Mouse (Mus musculus): ENCODE measurements around the gene Ccdc81.

The Ccdc81 gene

DNA sequence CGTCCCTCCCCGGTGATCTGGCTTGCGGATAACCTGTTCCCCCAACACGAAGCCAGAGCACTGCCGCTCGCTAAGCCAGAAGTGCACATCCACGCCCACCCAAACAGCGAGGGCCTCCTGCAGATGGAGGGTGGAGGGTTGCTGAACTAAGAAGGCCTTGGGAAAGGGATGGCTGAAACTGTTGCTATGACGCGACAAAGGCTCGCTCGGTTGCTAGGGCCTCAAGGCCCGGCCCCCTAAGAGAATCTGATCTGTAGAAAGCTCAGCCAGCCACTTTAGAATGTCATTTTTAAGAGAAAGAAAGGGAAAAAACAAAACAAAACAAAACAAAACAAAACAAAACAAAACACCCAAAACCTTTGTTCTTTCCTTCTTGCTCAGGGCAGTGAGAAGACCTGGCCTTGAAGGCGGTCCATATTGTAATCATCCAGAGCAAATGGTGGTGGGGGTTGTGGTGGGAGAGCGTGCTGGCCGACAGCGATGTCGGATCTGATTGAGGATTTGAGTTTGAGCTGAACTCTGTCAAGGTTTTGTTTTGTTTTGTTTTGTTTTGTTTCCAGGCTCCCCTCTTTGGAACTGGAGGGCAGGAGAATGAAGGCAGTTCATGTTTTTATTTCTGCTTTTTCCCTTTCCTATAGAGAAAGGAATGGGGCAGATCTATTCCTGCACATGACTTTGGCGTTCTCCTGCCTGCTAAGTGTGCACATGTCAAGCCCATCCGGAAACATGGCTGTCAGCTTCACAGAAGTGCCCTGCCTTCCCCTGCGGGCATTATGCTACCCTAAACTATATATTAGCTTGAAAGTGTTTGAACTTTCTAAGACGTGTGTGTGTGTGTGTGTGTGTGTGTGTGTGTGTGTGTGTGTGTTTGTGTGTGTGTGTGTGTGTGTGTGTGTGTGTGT, at the start of gene Ccdc81:
TSS of gene Ccdc81 (minus strand) at position 188 of the 902 bp plus-strand sequence.
- no peak for DNase-seq (ENCODE audit: low spot score)

DNA sequence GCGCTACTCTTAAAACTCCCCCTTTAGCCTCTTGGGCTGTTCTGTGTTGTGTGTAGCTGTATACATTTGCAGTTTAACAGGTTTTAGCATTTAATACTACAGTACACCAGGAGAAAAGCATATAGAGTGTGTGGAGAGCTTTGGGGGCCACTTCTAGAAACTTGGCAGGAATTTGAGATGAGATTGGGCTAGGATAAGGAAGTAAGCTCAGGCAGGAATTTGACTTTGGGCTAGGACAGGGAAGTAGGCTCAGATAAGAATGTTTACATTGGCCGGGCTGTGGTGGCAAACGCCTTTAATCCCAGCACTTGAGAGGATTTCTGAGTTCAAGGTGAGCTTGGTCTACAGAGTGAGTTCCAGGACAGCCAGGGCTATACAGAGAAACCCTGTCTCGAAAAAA, 46.0 kb upstream of the Ccdc81 start:
- no peak for DNase-seq (ENCODE audit: low spot score)

DNA sequence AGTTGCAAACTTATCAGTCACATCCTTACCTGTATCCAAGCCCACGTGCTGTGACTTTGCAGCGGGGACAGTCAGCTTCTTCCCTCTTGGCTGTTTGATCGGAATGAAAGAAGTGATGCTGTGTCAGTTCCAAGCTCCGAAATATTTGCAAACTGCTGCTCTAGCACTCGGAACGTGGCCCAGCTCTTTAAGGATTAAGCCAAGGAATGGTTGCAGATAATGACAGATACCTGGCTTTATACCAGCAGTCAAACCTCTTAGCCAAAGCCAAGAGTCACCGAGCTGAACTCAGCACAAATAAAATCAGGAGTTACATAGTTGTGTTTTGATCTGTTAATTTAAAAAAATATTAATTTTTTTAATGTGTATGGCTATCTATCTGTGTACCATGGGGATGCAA, 44.6 kb upstream of the Ccdc81 start:
- no peak for DNase-seq (ENCODE audit: low spot score)

DNA sequence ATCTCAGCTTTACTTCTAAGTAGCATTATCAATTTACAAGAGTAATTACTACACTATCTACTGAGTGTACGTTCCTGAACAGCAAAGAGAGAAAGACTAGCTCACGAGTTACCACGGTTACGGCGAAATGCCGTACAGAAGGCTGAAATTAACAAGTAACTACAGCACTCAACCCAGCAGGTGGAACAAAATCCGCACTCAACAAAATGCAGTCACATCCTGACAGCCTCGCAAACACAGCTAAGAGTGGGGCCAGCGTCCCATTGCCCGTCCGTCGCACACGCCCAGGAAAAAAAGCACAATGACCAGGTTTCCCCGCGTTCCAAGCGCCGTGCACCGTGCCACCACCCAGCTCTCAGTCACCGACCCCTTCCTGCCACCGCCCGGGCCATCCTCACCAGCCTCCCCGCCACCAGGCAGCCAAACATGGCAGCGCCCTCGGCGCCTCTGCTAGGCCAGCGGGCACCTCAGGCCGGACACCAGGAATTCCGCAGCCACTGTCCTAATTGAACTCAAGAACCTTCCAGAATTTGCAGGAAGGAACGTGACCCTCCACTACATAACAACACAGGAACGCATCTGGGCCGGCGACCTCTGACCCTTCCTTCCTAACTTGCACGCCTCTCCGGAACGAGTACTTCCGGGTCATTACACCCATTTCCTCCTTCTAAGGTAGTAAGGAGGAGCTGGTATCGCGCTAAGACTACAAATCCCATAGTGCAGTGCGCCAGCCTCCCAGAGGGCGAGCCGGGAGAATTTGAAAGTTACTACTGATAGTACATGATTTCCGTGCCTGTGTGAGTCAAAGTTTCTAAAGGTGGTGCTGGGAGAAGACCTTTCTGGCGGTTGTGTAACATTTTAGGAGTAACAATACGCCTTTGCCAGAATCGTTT, 37.4 kb upstream of the Ccdc81 start, which contains the start of gene Hikeshi:
TSS of gene Hikeshi (minus strand) at position 634 of the 893 bp plus-strand sequence.
- peak; percentile 69 for DNase-seq (ENCODE audit: low spot score)

DNA sequence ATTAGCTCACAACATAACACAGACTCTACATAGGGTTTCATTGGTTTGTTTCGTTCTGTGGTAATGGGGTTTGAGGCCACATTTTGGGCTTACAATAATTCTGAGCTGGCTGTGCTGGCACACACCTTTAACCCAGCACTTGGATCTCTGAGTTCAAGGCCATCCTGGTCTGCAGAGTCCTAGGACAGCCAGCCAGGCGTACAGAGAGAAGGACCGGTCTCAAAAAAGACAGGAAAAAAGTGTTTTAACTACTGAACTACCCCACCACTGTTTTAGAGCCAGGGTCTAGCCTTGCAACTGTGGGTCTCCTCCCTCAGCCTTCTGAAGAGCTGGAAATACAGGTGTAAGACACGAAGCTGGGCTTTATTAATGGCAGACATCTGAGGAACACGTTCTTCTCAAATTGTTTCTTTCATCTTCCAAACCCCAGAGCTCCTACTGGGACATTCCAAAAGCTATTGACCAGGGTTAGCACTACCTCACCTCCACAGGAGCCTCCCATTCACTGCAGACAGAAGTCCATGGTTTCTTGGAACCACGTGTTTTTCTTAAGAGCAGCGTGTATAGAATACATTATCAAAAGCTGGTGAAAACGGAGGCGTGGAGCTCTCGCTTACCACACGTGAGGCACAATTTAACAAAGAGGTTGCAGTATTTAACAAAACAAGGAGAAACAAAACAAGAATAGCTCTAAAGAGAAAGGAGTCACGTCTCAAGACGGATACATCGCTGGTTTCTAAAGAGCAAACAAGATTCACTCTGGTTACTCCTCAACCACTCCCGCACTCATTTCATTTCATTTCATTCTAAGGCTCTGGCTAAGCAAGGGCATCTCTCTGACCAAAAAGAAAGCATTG, 36.3 kb upstream of the Ccdc81 start:
- no peak for DNase-seq (ENCODE audit: low spot score)

DNA sequence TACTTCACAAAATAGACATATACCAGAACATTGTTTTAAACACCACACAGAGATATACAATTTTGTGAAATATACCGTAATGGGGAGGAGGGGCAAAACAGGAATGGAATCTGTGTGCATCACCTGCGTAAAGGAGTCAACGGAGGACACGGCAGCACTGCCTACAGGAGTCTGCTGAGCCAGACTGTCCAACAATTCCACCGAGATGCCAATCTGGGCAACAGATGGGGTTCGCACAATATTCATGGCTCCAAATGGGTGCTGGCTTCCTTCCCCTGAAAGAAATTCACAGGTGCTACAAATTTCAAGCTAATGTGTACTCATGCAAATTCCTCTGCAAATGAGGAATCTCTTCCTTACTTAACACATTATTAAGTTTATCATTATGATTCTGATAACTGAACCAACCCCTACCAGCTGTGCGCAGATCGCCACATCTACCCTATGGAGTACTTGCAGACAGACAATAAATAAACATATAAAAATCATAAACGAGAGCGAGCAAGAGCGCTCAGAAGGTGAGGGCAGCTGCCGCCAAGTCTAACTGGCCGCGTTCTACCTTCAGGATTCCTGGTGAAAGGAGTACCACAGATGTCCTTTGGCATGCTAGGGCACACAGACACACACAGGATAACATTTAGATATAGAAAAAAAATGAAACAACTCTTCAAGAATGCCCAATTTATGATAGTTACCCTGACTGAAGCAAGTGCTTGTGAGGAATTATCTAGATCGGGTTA, 20.2 kb upstream of the Ccdc81 start:
- DNase-seq (ENCODE audit: low spot score): no peak

DNA sequence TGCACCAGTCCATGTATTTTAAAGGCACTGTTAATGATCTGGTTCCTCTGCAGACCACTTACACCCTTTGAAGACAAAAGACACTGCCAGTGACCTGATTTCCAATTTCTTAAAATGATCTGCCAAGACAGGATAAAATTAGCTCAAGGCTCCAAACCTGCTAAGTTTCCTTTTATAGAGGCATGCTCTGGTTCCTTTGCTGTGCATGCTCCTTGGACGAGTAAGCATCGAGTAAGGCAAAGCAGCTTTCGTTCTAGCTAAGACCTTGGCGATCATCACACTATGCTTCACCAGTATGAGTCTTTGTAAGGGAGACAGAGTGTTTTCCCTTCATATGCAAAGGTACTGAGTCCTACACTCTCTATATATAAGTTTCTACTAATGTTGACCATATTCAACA, 14.3 kb upstream of the Ccdc81 start:
- DNase-seq (ENCODE audit: low spot score): no peak

DNA sequence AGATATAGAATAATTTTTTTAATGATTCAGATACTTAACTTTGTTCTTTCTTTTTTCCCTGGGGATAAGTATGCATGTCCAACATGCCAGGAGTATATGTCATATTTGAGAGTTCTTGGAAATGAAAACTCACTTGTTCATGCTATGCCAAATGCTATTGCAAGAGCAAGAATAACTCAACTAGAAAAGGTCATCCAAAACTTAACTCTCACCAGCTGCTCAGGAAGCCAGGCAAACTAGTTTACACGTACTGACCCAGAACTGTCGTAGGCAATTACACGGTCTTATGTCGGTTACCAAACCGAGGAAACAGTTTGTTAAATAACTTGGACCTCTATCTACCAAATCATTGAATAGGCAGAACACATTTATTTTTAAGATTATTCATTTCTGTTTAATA, 13.3 kb upstream of the Ccdc81 start:
- no peak for DNase-seq (ENCODE audit: low spot score)

DNA sequence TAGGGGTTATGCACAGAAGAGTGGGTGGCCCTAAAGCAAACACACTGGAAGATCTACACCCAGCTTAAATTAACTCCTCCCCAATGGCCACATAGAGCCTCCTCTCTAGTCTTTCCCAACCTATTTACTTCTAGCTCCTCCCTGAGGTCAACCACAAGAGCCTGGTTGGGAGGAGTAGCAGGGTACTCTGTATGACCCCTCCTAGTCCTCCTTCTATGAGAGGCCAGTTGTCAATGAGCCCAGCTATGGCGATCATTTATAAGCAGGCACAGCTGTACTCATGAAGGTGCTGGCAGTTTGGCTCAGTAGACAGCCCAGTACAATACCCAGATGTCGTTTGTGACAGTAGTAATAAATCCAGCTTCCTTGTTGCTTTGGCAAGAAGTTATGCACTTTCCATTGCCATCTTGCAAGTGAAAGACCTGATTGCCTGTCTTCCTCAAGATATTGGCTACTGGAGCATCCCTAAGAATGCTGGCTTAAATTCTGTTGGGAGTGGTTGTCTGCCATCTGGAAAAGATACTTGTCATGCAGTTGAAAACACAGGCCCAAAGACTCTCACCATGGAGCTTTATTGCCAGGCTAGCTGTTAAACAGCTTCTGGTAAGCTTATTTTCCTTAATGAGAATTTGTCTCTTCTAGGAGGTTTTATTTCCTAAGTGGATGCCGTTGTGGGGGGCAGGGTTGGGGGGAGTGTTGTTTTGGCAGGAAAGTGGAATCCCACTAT, 10.2 kb upstream of the Ccdc81 start:
- DNase-seq (ENCODE audit: low spot score): no peak

DNA sequence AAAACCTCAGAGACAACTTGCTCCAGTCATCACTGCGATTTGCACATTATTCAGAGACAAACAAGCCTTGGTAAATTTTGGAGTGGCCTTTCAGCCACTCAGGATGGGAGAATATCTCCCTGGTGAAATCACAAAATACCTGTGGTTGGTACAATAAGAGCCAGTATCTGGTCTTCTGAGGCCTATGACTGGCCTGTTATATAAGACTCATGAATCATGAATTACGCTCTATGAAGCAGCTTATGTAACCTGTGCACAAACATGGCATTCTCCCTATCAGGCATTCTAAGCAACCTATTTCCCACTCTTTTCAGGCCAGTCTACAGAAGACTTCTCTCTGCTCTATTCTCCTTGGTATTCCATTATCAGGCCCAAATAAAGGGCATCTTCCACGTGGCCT, 8.9 kb upstream of the Ccdc81 start:
- no peak for DNase-seq (ENCODE audit: low spot score)

DNA sequence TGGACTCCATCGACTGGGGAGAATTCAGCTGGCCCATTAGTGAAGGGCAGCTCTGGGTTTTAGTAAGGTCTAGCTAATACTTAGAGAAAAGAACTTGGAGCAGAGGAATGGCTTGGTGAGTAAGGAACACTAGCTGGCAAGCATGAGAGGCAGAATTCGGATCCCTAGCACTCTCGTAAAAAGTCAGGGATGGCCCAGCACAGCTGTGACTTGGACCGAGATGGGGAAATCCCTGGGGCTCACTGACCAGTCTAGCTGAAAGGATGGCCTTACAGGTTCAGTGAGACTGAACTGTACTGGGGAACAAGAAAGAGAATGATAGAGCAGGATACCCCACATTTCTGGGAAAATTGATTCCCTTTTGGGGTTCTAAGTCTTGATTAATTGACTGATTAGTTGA, 6.3 kb upstream of the Ccdc81 start:
- no peak for DNase-seq (ENCODE audit: low spot score)

DNA sequence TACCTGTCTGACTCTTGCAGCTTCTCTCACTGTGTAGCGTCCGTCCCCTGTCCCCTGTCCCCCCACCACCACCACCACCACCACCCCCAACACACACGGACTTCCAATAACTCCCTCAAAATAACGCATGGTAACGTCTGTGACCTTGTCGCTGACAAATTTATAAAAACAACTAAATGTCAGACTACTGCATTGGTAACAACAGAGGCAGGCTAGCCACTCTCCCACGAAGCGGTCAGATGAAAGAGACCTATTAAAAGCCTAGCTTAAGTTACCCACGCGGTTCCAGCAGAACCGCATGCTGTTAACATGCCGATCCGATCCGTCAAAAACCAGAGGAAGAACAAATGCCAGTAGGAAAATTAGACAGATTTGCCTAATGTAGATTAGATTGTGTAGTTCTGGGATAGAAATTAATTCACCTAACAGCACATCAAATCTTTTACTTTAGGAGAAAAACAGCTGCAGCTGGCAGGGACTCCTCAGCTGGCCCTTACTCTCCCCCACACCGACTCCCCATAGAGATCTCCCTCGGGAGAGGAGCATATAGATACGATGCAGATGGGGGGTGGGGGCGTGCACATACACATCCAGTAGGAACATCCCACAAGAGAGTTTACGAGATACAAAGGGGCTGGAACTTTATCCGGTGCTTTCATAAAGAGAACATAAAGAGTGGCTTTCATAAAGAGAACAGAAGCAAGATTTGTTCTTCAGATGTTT, 5.6 kb upstream of the Ccdc81 start:
- DNase-seq (ENCODE audit: low spot score): no peak

DNA sequence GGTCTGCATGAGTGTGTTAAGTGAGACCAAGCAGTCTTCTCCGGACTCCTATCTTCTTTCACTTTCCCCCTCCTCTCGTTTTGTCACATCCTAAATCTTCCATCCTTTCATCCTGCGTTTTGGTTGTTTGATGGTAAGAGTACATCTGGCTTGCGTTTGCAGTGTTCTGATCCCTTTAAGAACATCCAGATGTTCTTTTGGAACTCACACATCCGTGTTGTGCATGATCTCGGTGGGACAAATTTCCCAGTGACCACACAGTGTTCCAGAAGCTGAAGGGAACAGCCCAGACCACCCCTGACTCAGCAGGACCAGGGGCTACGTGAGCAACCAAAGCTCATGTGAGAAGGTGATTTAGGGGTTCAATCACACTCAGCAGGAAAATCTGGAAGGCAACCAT, 5.0 kb upstream of the Ccdc81 start:
- DNase-seq (ENCODE audit: low spot score): no peak

DNA sequence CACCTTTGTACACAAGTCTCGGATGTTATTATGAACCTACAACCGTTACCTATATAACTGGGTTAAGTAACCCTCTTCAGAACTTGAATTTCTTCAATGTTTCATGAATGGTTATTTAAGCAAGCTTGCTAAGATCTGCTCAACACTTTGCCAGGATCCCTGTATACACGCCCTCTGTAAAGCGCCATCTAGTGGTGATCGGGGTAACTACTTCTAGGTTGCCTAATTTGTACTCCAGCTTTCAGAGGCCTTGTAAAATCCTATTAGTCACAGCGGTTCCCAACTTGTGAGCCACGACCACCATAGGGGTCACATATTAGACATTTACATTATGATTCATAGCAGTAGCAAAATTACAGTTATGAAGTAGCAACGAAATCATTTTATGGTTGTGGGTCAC, 4.5 kb upstream of the Ccdc81 start:
- peak; percentile 72 for DNase-seq (ENCODE audit: low spot score)

DNA sequence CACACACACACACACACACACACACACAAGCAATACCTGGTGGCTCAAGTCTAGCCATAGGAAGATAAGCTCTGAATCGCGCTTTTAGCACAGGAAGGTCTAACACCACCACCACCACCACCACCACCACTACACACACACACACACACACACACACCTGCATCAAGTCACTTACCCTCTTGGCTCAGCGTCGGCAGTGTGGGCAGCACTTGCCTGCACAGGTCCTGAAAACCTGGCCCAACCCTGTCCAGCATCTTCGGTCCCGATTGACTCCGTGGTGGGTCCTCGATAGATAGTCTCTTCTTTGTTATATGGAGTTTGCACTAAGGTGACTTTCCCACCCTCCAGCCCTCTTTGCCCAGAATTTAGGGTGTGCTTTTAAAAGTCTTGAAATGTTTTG, 422 bp downstream of the Ccdc81 start:
- DNase-seq (ENCODE audit: low spot score): no peak

DNA sequence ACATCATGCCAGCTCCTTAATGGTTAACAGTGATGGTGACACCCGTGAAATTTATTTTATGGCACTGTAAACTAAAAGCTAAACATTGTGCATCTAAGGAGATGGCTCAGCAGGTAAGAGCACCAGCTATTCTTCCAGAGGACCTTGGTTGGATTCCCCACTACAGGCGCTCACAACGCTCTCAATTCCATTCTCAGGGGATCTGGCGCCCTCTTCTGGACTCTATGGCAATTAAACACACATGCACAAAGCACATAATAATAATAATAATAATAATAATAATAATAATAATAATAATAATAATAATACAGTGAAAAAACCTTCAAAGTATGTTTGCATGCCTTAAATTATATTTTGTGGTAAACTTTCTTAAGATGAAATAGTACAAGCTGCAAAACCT, 11.6 kb downstream of the Ccdc81 start:
- DNase-seq (ENCODE audit: low spot score): no peak

DNA sequence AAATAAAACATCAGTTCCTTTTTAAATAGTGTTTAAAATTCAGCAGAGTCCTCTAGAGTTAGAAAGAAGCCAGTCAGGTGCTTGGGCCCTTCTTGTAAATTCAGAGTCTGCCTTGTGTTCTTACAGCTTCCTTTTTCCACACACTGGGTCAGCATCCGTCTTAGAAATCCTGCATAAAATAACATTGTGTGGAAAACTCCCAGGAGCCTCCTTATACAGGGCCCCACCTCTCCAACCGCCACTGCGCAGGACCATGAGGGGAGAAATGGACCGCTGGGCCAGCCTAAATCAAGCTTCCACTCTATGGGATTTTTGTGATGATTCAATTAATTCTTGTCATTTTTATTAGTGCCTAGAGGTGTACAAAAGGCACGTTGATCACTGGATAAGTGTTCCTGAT, 12.0 kb downstream of the Ccdc81 start:
- DNase-seq (ENCODE audit: low spot score): no peak

DNA sequence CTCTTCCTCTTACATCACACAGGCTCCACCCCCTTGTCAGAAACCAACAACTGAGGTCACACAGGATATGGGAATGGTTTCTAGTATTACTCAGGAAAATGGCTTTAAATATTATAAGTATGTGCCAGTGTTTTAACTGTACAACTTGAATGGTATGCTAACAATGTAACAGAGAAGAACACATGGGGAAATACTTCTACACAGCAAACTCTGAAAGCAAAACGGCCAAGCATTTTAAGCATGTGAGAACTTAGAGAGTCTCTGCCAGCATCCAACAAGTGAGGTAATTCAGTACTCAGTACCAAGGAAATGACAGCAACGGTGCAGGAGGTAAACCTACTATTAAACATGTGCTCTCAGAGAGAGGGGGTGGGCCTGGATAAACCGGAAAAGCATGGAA, 18.9 kb downstream of the Ccdc81 start:
- no peak for DNase-seq (ENCODE audit: low spot score)

DNA sequence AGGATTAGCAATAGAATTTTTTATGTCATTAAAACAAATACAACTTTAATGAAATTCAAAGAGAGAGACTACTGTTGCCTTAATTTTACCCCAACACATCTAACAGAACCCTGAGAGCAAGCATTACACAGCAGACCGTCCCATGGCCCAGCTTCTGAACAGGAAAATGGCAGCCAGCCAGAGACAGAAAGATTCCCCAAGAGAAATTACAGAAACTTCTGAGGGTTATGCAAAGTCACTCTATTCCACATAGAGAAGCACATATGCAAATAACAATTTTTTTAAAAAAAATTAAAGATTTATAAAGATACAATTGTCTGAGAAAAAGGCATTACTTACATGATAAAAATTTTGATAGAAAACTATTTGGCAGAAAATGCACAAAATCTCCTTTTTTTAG, 23.7 kb downstream of the Ccdc81 start:
- DNase-seq (ENCODE audit: low spot score): no peak

DNA sequence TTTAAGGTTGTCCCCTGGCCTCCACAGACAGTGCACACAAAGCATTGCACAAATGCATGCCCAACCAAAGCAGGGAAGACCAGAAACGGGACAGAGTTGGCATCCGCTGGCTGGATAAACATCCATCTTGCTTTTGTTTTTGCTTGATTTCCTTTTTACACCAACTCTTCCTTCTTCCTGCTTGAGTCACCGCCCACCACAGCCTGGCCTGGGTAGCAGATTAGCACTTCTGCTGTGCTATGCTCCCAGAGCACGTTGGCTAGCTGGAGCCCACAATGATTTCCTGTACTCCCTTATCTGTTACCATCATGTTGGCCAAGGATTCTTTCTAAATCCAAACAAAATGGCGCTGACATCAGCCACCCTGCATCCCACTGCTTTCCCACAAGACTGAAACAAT, 36.2 kb downstream of the Ccdc81 start:
- DNase-seq (ENCODE audit: low spot score): no peak

All from ovary, postnatal 10 days (tissue).